Mouse (Mus musculus): ENCODE measurements around the gene Rpain. TPM values are rescaled to one million over a fixed set of nuclear protein-coding genes. Genes with fewer than 3 reads are reported as not detected.

Gene Rpain
- total and polyA plus RNA-seq, 2 experiments from 2014 or later: 24.7 to 54.7 TPM

- ATAC-seq (no peak), DNase-seq (no peak)
- Histone ChIP-seq H3K36me3 (ENCODE audit: insufficient read depth) (peaks cover 83% of the 10 kb centered on the region), H3K4me2 (ENCODE audit: low read depth) (no peak overlapping the region), H3K4me3 (ENCODE audit: low read depth, low read length) (no peak overlapping the region), H3K4me1 (ENCODE audit: insufficient read depth) (no peaks in the 10 kb centered on the region), H3K9ac (no peak overlapping the region), H3K27ac (ENCODE audit: low read depth, low read length) (no peak overlapping the region), H3K27me3 (ENCODE audit: insufficient read depth, low read length) (no peaks in the 10 kb centered on the region), H3K9me3 (ENCODE audit: low read length) (no peaks in the 10 kb centered on the region)
- WGBS: 90% methylated on average over 5 of the region's 5 CpGs
- no peak for TF ChIP-seq CTCF (IDR thresholded peaks at IDR 0.05; ENCODE audit: low read depth)
Measured at GRCm38 (mm10) chr11:70960786-70961554, 9.0 kb upstream of the Rpain start.

GRCm38 (mm10) chr11:70964222-70964907, 5.6 kb upstream of the Rpain start:
- peaks cover 61% of the 10 kb centered on the region for H3K36me3 ChIP-seq (ENCODE audit: insufficient read depth)
- TF ChIP-seq CTCF (IDR thresholded peaks at IDR 0.05; ENCODE audit: low read depth): no peak
- H3K9ac ChIP-seq: no peak overlapping the region
- H3K27ac ChIP-seq (ENCODE audit: low read depth, low read length): no peak overlapping the region
- 74% methylated on average over 4 of the region's 4 CpGs for WGBS
- no peaks in the 10 kb centered on the region for H3K27me3 ChIP-seq (ENCODE audit: insufficient read depth, low read length)
- H3K4me1 ChIP-seq (ENCODE audit: insufficient read depth): peaks cover 8% of the 10 kb centered on the region
- H3K9me3 ChIP-seq (ENCODE audit: low read length): no peaks in the 10 kb centered on the region
- H3K4me3 ChIP-seq (ENCODE audit: low read depth, low read length): no peak overlapping the region
- H3K4me2 ChIP-seq (ENCODE audit: low read depth): no peak overlapping the region
- ATAC-seq: no peak
- no peak for DNase-seq

- ATAC-seq (peak; percentile 4; the same call in 1 of the 2 replicates), DNase-seq (no peak)
Measured at GRCm38 (mm10) chr11:70969271-70969794, 680 bp upstream of the Rpain start.

GRCm38 (mm10) chr11:70970560-70971540, 837 bp downstream of the Rpain start:
- WGBS: 15% methylated on average over 24 of the region's 24 CpGs
- peaks cover 30% of the 10 kb centered on the region for H3K36me3 ChIP-seq (ENCODE audit: insufficient read depth)
- peak overlapping the region; percentile 90 for H3K27ac ChIP-seq (ENCODE audit: low read depth, low read length)
- H3K4me2 ChIP-seq (ENCODE audit: low read depth): peak overlapping the region; percentile 81
- peaks cover 8% of the 10 kb centered on the region for H3K4me1 ChIP-seq (ENCODE audit: insufficient read depth)
- no peak for DNase-seq
- peak; percentile 52 for TF ChIP-seq CTCF (IDR thresholded peaks at IDR 0.05; ENCODE audit: low read depth)
- peak overlapping the region; percentile 92 for H3K4me3 ChIP-seq (ENCODE audit: low read depth, low read length)
- H3K27me3 ChIP-seq (ENCODE audit: insufficient read depth, low read length): no peaks in the 10 kb centered on the region
- ATAC-seq: peak; percentile 34
- peak overlapping the region; percentile 53 for H3K9ac ChIP-seq
- H3K9me3 ChIP-seq (ENCODE audit: low read length): no peaks in the 10 kb centered on the region

More at GRCm38 (mm10) chr11:70969271-70969794, 680 bp upstream of the Rpain start:
- Histone ChIP-seq H3K4me3 (ENCODE audit: low read depth, low read length) (peak overlapping the region; percentile 92), H3K36me3 (ENCODE audit: insufficient read depth) (peaks cover 29% of the 10 kb centered on the region), H3K27me3 (ENCODE audit: insufficient read depth, low read length) (no peaks in the 10 kb centered on the region), H3K27ac (ENCODE audit: low read depth, low read length) (peak overlapping the region; percentile 90), H3K9ac (peak overlapping the region; percentile 78), H3K4me2 (ENCODE audit: low read depth) (peak overlapping the region; percentile 72), H3K9me3 (ENCODE audit: low read length) (no peaks in the 10 kb centered on the region), H3K4me1 (ENCODE audit: insufficient read depth) (peaks cover 8% of the 10 kb centered on the region)
- under 1% methylated on average over 25 of the region's 25 CpGs for WGBS
- TF ChIP-seq CTCF (IDR thresholded peaks at IDR 0.05; ENCODE audit: low read depth): no peak

- no peak overlapping the region for H3K9ac ChIP-seq
- no peaks in the 10 kb centered on the region for H3K9me3 ChIP-seq (ENCODE audit: low read length)
- no peaks in the 10 kb centered on the region for H3K27me3 ChIP-seq (ENCODE audit: insufficient read depth, low read length)
- peaks cover 37% of the 10 kb centered on the region for H3K36me3 ChIP-seq (ENCODE audit: insufficient read depth)
- no peak overlapping the region for H3K4me2 ChIP-seq (ENCODE audit: low read depth)
- DNase-seq (no peak), ATAC-seq (no peak)
- 51% methylated on average over 1 of the region's 1 CpGs for WGBS
- TF ChIP-seq CTCF (IDR thresholded peaks at IDR 0.05; ENCODE audit: low read depth): no peak
- no peak overlapping the region for H3K27ac ChIP-seq (ENCODE audit: low read depth, low read length)
- peaks cover 8% of the 10 kb centered on the region for H3K4me1 ChIP-seq (ENCODE audit: insufficient read depth)
- no peak overlapping the region for H3K4me3 ChIP-seq (ENCODE audit: low read depth, low read length)
Measured at GRCm38 (mm10) chr11:70972586-70972985, 2.6 kb downstream of the Rpain start.

GRCm38 (mm10) chr11:70973947-70974346, 3.9 kb downstream of the Rpain start:
- peak; percentile 54 for TF ChIP-seq CTCF (IDR thresholded peaks at IDR 0.05; ENCODE audit: low read depth)
- Histone ChIP-seq H3K27me3 (ENCODE audit: insufficient read depth, low read length) (no peaks in the 10 kb centered on the region), H3K27ac (ENCODE audit: low read depth, low read length) (no peak overlapping the region), H3K9me3 (ENCODE audit: low read length) (no peaks in the 10 kb centered on the region), H3K4me3 (ENCODE audit: low read depth, low read length) (no peak overlapping the region), H3K4me1 (ENCODE audit: insufficient read depth) (no peaks in the 10 kb centered on the region; the same call in 1 of the 2 replicates), H3K9ac (no peak overlapping the region), H3K36me3 (ENCODE audit: insufficient read depth) (peaks cover 51% of the 10 kb centered on the region), H3K4me2 (ENCODE audit: low read depth) (no peak overlapping the region)
- DNase-seq (peak; percentile 21), ATAC-seq (no peak)
- WGBS: 65% methylated on average over 4 of the region's 4 CpGs

Data from forebrain, postnatal 0 days (tissue).